Mouse (Mus musculus): ENCODE data around the gene Enox1.

The Enox1 gene

DNA sequence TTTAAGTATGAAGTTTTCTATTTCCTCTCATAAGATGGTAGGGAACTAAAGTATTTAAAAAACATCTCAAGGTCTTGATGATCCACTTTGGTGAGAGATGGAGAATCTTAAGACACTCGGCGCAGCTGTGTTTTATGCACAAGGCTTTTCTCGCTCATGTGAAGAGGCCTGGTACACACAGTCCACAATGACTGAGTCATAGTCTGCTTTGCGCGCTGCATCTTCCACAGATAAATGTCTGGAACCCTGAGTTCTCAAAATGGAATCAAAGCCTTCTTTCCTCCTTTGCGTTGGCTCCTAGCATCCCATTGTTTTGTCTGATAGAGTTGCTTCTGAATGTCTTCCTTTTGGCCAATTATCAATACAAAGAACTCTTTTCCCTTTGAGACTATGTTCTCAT lies 119.0 kb downstream of the Enox1 start:
- CTCF ChIA-PET: no interaction called here

DNA sequence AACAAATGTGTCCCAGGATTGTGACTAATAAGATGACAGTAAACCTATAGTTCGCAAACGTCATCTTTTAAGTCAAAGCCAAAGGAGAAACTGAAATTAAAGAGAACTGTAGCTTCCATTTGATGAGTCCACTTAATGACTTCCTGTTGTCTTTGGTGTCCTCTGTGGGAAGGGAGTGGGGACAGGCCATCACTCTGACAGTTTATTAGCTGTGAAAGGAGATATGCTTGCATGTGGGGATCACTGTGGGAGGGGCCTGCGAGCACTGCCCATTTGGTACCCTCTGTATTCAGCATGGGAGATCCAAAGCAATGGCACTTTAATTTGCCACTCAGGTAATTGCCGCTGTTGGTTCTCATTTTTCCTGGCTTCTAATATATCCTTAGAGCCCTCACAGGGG lies 122.6 kb downstream of the Enox1 start:
- CTCF ChIA-PET: no interaction called here

DNA sequence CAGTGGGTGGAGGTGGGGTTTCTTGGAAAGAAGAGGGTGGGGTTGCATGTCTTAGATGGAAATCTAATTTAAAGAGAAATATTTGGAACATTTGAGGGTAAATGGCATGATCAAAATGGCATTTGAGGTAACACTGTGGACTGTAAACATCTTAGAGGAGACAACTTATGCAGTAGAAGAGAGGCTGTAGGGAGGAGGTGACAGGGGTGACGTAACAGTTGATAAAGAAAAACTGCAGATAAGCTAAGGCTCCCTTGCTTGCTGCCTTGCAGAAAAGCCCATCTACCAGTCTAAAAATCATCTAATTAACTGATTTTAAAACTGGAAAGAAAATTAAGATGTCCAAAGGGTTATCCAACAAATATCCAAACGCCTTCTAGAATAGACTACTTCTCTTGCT lies 123.9 kb downstream of the Enox1 start:
- CTCF ChIA-PET: no interaction called here

DNA sequence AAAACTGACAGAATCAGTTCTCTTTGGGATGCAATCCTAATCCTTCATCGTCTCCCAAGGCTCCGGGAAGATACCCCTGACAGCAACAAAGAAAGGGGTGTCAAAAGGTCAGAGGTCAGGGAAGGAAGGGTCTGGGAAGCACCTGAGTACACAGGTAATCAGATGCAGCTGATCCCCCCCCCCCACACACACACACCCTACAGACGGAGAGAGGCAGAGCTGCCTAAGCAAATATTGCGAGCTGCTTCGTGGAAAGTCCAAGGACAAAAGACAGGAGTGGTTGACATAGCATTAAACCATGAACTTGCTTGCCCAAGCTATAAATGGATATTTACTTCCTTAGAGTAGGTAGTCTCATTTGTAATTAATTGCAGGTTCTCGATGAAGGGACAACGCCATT lies 124.3 kb downstream of the Enox1 start:
- CTCF ChIA-PET: no interaction called here

DNA sequence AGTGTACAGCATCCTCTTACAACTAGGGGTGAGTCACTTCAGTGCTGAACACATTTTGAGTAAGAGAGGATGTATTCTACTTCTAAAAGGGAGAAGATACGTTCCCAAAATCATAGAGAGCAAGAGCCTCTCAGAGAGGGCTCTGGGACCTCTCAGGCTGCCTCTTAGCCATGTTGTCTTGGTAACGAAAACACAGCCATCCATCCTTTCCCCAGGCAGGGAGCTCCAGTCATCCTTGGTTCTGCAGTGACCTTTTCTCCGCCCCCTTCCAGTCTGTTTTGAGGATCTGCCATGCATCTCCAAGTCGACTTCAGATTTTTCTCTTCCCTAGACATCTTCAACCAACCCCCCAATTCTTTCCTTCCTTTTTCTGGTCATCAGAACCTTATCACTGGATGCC lies 127.4 kb downstream of the Enox1 start:
- CTCF ChIA-PET: no interaction called here

DNA sequence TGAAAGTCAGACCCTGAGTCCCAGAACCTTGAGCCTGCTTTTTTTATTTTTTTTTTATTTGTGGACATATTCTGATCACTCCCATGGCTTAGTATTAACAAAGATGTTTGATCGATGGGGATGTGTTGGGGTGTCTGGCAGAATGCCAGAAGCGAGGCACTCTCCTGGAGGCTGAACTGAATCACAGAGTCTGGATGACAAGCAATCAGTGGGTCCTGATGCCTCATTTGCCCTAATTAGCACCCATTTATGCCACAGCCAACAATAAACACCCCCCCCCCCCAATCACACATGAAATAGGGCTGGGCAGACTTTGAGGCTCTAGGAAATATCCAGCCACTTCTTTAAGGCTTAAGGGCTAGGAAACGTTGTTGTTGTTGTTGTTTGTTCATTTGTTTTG lies 128.9 kb downstream of the Enox1 start:
- CTCF ChIA-PET: no interaction called here

DNA sequence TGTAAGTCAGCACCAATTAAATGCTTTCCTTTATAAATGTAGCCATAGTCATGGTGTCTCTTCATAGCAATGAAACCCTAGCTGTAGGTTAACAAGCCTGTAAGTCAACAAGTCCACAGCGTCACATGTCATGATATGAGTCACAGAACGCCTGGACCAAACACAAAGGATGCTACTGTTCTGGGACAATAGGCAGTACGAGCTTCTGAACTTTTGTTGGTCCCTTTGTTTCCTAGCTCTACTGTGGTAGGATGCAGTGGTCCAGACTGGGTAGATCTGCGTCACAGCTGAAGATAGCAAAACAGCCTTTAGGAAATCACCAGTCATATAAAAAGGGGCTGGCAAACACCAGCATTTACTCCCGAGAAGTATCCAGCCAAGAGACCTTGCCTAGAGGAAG lies 135.2 kb downstream of the Enox1 start:
- CTCF ChIA-PET: no interaction called here

DNA sequence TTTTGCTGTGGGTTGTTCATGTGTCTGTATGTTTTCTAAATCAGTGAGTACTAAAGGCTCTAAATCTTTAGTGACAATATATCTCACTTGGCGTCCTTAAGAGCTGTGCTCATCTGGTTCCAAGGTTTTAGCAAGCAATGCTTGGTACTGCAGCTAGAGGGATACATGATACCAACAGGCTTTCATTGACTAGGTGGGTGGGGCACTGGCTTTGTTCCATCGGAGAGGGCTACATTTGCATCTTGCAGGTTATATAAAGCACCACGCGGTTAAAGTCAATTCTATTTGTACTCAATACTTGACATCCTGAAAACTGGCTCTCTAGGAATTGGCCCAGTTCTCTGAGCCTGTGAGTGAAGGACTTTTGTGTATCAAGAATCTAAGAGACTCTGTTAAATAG lies 140.5 kb downstream of the Enox1 start:
- CTCF ChIA-PET: no interaction called here

DNA sequence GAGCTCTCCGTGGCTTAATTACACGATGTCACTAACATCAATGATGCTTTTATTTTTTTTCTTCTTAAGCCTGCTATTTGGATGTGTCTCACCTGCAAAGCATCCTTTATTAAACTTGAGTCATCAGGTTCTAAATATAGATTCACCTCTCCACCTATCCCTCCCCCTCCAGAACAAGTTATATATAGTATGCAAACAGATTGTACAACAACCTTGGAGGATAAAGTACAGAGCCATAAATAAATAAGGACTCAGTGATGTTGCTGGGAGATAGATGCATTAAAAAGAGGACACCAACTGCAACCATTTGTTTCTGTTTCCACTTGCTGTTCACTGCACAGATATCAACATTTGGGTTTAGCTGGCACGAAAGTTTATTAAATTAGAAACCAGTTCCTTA lies 141.8 kb downstream of the Enox1 start:
- CTCF ChIA-PET: no interaction called here

DNA sequence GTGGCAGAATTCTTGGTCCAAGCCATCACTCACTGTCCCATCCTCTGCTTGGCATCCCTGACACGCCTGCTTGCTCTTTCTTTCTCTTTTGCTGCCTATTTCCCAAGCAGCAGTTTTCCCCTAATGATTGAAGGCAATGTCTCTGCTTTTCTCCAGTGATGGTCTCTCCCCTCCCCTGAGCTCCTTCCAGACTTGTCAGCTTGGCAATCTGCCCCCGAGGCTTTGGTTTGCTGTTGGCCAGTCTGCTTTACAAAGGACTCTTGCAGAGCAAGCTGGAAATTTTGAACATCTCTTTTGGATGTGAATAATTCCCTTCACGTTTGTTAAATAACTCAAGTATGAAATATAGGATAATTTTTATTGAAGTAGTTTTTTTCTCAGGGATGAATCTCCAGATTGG lies 153.0 kb downstream of the Enox1 start:
- CTCF ChIA-PET: no interaction called here

DNA sequence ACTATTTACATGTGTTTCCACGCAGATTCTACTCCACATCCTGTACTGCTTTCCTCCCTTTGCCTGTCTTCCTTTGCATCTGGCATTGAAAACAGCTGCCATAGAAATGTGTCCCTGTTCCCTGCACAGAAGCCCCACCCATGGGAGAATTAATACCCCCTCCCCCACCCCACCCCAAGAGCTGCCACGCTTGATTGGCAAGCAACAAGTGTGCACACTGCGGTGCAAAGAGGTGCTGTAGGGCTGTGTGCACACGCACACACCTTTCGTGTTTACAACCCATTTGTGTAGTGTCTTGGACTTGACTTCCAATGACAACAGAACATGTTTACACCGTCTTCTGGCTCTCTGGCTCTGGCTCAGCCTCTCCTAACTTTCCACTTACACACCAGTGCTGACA lies 154.9 kb downstream of the Enox1 start:
- CTCF ChIA-PET: no interaction called here

DNA sequence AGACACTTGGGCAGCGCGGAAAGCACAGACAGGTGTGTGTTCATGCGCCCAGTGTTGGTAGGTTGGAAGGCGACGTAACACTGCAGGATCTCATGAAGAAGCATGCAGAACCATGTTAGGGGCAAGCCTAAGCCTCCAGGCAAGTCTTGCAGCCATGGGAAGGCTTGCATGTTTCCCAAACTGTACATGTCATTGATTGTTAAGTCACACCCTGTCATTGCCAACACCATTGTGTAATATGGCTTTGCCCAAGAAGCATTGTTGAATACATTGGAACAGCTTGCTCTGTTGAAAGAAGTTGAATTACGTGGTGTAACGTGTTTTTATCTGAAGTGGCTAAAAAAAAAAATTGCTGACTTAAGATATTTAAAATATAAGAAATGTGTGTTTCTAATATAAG lies 162.8 kb downstream of the Enox1 start:
- CTCF ChIA-PET: no interaction called here

DNA sequence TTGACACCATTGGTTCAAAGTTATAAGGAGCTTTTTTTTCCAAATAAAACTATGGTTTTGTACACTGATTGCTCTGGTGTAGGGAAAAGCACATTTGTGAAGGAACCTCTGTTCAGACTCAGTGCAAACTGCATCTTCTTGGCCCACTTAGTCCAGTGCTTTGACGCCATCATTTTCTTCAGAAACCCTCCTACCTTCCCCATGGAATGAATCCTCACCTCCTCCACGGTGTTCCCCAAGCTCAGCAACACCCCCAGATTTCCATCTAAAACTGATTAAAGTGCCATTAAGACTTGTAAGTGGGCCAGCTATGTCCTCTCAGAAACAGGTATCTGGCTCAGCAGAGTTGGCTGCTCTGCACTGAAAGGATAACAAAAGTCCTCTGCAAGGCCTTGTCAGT lies 167.8 kb downstream of the Enox1 start:
- CTCF ChIA-PET: no interaction called here

DNA sequence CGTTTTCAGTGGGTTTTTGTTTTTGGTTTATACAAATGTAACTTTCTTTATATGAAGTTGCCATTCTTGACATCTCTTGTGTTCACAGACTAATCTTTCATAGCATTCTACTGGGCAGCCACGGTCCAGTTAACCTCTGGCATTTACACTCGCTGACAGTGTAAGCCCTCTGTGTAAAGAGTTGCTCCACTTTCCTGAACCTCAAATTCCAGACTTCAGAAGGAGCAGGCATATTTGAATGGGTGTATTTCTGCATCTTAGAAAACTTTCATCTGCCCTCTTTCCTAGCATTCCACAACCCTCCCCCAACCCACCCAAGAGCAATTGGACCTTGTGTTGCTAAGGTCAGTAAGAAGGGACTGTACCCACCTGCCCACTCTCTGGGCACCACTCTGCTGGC lies 171.1 kb downstream of the Enox1 start:
- CTCF ChIA-PET: no interaction called here

DNA sequence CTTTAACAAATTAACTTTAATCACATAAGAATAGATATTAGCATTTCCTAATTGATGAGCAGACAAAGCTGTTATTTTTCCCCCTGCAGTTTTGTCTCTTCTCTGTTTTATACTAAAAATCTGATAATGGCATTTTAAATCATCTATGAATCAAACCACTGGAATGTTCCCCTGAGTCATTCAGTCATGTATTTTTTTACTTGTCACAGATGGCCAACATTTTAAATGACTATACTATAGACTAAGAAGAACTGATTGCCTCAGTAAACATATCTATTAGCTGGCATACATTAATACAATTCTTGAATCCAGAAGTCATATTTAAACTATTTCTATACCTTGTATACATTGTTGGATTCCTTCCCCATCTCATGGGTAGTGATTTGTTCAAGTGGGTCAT lies 173.2 kb downstream of the Enox1 start:
- CTCF ChIA-PET: no interaction called here

DNA sequence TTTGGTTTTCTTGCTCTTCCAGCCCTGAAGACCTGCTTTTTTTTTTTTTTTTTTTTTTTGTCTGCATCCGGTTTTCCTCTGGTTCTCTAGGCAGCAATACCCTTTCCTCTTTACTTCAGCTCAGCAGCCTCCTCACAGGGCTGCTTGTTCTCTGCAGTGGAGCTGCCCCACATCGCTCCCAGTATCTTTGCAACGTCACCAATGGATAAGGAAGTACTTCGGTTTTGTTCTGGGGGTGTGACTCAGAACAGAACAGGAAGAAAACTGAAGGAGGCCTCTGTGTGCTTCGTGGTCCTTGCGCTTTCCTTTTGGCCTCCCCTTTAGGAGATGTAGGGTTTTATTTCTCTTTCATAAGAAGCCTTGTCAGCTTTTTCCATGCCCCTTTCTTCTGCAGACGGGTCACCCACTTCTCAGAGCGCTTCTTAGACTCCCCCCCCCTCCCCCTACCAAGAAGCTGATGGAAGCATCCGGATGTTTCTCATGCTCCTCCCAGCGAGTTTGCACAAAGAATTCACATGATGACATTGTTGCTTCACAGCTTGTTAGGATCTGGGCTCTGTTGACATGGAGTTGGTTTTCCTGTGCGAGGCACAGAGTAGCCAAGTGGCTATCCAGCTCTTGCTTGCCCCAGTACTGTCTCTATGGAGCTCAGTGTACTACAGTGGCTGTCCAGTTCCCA lies 187.2 kb downstream of the Enox1 start:
- CTCF ChIA-PET: no interaction called here

DNA sequence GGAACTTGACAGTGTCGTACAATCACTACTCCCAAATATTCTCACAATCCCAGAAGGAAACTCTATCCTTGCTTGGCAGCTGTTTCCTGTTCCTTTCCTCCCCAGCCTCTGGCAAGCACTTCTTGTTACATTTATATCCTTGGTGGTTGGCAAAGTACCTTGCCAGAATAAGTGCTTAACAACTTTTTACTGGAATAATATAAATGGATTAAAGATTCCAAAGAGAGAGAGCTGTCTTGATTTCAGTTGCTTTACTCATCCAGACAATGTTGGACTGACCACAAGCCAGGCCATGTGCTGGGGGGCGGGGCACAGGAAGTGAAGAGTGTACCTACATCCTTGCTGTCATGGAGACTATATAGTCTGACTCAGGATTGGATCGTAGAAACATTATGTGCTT lies 189.7 kb downstream of the Enox1 start:
- CTCF ChIA-PET: no interaction called here

DNA sequence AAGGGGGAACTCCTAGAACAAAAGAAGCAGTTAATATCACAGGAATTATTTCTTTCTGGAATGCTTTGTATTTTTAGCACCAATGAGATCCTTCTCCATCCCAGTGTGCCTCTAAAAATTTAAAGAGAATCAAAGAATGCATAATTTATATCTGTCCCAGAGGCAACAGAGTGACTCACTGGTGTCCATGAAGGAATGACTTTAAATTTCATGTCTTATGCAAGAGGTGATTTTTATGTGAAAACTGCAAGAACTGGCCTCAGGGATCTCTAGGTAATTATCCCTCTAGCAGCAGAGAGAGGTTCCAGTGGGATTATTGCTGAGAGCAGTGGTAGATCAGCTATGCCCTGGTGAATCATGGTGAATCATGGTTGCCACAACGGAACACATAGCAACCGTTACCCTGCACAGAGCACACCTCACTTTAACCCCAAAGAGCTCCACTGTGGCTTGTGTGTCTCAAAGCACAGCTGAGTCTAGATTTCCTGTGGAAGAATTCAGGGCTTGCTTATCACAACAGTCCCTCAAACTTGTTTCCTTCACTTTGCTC lies 195.3 kb downstream of the Enox1 start:
- CTCF ChIA-PET: no interaction called here

DNA sequence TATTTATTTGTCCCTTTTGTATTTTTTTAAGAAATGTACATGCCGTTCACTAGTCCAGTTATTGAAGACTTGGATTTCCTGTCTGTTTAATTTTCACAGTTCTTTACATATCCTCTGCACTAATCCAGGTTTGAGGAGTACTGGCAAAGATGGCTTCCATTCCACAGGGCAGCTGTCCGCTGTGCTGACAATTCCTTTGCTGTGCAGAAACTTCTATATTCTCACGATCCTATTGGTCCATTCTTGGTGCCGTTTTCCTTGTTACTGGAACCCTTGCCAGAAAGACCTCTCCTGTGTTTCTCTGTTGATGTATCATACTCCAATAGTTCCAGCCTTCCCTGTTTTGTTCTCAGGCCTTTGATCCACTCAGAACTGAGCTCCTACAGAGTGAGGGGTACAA lies 206.1 kb downstream of the Enox1 start:
- CTCF ChIA-PET: no interaction called here

DNA sequence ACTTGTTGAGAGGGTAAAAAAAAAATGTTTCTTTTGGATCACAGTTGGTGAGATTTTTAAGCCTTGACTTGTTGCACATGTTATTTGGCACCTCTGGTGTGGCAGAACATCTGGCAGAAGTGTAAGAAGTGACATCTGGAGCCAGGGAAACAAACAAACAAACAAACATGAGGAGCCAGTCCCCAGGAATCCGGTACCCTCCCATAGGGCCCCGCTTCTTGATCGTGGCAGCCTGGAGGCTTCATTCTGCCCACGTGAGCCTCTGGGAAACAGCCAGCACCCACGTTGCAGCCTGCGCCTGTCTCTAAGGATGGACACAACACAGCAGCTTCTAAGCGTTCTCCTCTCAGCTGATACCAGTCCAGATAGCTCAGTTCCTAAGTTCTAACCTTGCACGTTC lies 211.8 kb downstream of the Enox1 start:
- CTCF ChIA-PET: no interaction called here

DNA sequence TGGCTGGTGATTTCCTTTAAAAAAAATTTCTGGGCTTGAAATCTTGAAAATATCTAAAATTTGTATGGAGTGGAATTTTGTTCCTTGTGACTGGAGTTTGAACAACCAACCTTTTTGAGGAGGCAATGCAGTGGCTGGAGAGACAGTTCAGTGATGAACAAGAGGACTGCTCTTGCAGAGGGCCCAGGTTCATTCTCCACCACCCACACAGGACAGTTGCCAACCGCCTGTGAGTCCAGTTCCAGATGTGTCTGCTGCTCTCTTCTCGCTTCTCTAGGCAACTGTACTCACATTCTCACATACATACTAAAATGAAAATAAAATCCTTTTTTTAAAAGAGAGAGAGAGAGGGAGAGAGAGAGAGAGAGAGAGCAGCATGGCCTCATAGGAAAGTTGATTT lies 212.5 kb downstream of the Enox1 start:
- CTCF ChIA-PET: no interaction called here

DNA sequence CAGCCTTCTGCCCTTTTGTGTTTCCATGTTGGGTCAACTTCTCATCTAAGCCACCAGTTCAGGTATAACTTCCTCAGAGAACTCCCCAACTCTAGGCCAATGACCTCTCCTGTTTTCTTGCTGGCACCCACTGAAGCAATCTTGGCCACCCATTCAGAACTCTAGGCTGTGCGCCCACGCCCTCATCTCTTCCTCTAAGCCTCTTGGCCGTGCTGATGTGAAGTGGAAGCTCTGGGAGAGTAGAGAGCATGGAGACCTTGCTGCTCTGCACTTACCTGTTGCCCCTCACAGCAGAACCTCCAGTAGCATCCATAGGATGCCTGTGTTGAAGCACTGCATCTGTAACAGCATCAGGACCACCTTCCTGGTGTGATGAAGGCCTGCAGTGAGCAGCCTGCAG lies 214.0 kb downstream of the Enox1 start:
- CTCF ChIA-PET: no interaction called here

DNA sequence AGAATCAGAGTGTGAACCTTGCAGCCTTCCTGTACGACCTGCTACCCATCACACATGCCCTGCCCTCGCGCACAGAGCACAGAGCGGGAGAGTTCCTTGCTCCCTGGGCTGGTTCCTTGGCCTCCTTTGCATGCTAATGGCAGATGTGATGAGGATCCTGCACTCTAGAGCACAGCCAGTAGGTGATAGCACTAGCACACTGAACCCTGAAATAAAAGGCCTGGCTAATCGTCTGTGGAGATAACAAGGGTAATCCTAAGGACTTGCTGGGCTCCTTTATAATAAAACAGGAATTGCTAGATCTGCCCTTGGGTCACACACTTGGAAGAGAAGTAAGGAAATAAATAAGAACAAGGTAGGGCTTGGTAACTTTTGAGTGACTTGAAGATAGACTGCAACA lies 215.4 kb downstream of the Enox1 start:
- CTCF ChIA-PET: no interaction called here

DNA sequence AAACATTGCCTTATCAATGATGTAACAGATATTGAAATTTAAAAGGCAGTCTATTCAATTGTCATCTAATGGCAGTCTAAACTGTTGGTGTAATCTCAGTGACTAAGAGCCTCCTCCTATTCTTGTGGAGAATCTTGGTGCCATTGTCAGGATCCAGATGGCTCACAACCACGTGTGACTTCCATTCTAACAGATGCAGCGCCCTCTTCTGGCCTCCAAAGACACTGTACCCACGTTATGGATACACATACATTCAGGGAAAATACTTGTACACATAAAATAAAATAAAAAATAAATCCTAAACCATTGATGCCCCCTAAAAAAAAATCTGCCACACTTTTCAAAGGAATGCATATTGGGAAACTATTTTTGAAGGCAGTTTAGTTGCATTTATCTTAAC lies 216.6 kb downstream of the Enox1 start:
- CTCF ChIA-PET: no interaction called here

DNA sequence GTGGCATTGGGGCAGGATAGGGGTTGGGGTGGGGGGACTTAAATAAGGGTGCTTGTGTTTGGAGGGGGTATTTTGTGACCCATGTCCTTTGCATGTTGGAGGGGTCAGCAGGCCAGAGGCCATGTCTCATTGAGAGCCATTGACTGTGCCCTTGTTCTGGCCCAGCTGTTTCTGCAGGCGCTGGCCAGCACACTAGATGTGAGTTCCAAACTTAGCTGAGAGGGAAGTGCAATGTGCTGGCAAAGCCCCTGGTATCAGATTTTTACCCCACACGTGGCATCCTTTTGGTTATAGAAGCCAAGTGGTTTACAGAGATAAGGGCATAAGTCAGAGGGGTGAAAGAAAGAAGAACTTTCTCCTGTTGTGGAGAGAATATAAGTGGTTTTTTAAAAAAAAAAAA lies 218.5 kb downstream of the Enox1 start:
- CTCF ChIA-PET: no interaction called here
